Mouse (Mus musculus) neural tube, embryonic 11.5 days (tissue): ENCODE results near the gene Gadl1. TPM values are rescaled to one million over a fixed set of nuclear protein-coding genes. Genes with fewer than 3 reads are reported as not detected.

Experiments
- ATAC-seq: fragments of 200-750 bp; cut with Nextera tagmentation; 2 replicates; pipeline ENCODE4 v1.8.0; 2017; ENCODE audit warnings: moderate number of reproducible peaks, mild to moderate bottlenecking, moderate TSS enrichment, moderate library complexity; ENCODE audit not compliant: insufficient read depth, low FRiP score, low TSS enrichment
- DNase-seq: peaks from one replicate; pipeline ENCODE4 v3.0.0-alpha.2; 2015; ENCODE audit warnings: low spot score
- H3K27ac ChIP-seq: fragments of 300-500 bp; sonication (generic); 2 replicates; pipeline ENCODE4 v1.5.1; 2014; ENCODE audit warnings: low read depth, mild to moderate bottlenecking, low read length
- H3K27me3 ChIP-seq: fragments of 300-500 bp; sonication (generic); 2 replicates; pipeline ENCODE4 v1.6.1; 2014; ENCODE audit warnings: mild to moderate bottlenecking, low read length, mixed read lengths; ENCODE audit not compliant: control insufficient read depth, insufficient read depth
- H3K36me3 ChIP-seq: fragments of 300-500 bp; sonication (generic); 2 replicates; pipeline ENCODE4 v1.6.1; 2014; ENCODE audit warnings: mild to moderate bottlenecking, low read length, moderate library complexity, mixed read lengths; ENCODE audit not compliant: control insufficient read depth, insufficient read depth
- H3K4me1 ChIP-seq: fragments of 300-500 bp; sonication (generic); 2 replicates; pipeline ENCODE4 v1.6.1; 2014; ENCODE audit warnings: low read length, mixed read lengths; ENCODE audit not compliant: control insufficient read depth, insufficient read depth
- H3K4me2 ChIP-seq: fragments of 300-500 bp; sonication (generic); 2 replicates; pipeline ENCODE4 v1.6.1; 2014; ENCODE audit warnings: low read depth, mild to moderate bottlenecking, moderate library complexity
- H3K4me3 ChIP-seq: fragments of 300-500 bp; sonication (generic); 2 replicates; pipeline ENCODE4 v1.5.1; 2014; ENCODE audit warnings: low read depth, low read length
- H3K9ac ChIP-seq: fragments of 300-500 bp; sonication (generic); 2 replicates; pipeline ENCODE4 v1.6.1; 2014; ENCODE audit warnings: mild to moderate bottlenecking, low read length
- H3K9me3 ChIP-seq: fragments of 300-500 bp; sonication (generic); 2 replicates; pipeline ENCODE4 v1.6.1; 2016; ENCODE audit warnings: low read length; ENCODE audit not compliant: control insufficient read depth
- WGBS: fragments of 180-500 bp; shearing (Covaris S2); extraction: QIAGEN DNeasy Blood & Tissue Kit; methylation state at CpG from one replicate; pipeline ENCODE4 v1.1.7; 2014; 5-methylcytosine and 5-hydroxymethylcytosine counted together
- polyA plus RNA-seq: library from polyadenylated mRNA; unstranded; fragments of >200 nt; fragmentation: Nextera tagmentation; extraction: Ambion mirVana; gene quantifications from 2 replicates; pipeline ENCODE4 v1.2.1, GENCODE M21; 2014

The Gadl1 gene
- polyA plus RNA-seq, 1 experiment from 2014 or later = 0.32 TPM

- WGBS = 88% methylated on average over 2 of the region's 2 CpGs
- DNase-seq = no peak
Measured at GRCm38 (mm10) chr9:116077419-116077818, 168.2 kb downstream of the Gadl1 start.

DNA sequence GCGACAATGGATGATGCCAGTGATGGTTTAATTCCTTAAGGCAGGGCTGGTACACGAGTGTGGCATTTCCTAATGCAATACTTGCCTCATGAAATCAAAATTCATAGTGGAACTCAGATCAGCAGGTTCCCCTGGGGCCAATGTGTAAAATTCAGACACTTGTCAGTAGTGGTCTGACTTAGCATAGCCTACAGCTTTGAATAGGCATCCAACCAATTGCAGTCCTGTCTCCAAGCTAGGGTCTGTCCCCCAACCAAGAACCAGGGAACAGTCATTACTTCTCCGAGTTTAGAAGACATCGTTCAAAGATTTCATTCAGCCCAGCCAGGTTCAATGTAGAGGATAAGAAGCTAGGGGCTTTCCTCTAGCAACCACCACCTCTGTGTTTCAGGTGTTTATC lies 172.5 kb downstream of the Gadl1 start:
- no peak for DNase-seq
- H3K9ac ChIP-seq = no peak overlapping the region
- WGBS = 86% methylated on average over 4 of the region's 4 CpGs
- no peak overlapping the region for H3K4me3 ChIP-seq
- no peaks in the 10 kb centered on the region for H3K36me3 ChIP-seq
- no peak overlapping the region for H3K27ac ChIP-seq
- H3K4me1 ChIP-seq = no peaks in the 10 kb centered on the region
- no peaks in the 10 kb centered on the region for H3K9me3 ChIP-seq
- no peaks in the 10 kb centered on the region for H3K27me3 ChIP-seq
- no peak overlapping the region for H3K4me2 ChIP-seq
- no peak for ATAC-seq

More at GRCm38 (mm10) chr9:116077419-116077818, 168.2 kb downstream of the Gadl1 start:
- H3K27ac ChIP-seq = no peak overlapping the region
- ATAC-seq = no peak
- no peaks in the 10 kb centered on the region for H3K4me1 ChIP-seq
- H3K27me3 ChIP-seq = no peaks in the 10 kb centered on the region
- no peaks in the 10 kb centered on the region for H3K36me3 ChIP-seq
- H3K9me3 ChIP-seq = no peaks in the 10 kb centered on the region
- no peak overlapping the region for H3K4me3 ChIP-seq
- H3K4me2 ChIP-seq = no peak overlapping the region
- no peak overlapping the region for H3K9ac ChIP-seq

- Histone ChIP-seq H3K9ac (no peak overlapping the region), H3K36me3 (no peaks in the 10 kb centered on the region), H3K4me3 (no peak overlapping the region), H3K27me3 (no peaks in the 10 kb centered on the region), H3K27ac (no peak overlapping the region), H3K4me1 (no peaks in the 10 kb centered on the region), H3K4me2 (no peak overlapping the region), H3K9me3 (no peaks in the 10 kb centered on the region)
- 93% methylated on average over 5 of the region's 5 CpGs for WGBS
- no peak for ATAC-seq
- DNase-seq = no peak
Measured at GRCm38 (mm10) chr9:116083300-116083699, 174.0 kb downstream of the Gadl1 start.

DNA sequence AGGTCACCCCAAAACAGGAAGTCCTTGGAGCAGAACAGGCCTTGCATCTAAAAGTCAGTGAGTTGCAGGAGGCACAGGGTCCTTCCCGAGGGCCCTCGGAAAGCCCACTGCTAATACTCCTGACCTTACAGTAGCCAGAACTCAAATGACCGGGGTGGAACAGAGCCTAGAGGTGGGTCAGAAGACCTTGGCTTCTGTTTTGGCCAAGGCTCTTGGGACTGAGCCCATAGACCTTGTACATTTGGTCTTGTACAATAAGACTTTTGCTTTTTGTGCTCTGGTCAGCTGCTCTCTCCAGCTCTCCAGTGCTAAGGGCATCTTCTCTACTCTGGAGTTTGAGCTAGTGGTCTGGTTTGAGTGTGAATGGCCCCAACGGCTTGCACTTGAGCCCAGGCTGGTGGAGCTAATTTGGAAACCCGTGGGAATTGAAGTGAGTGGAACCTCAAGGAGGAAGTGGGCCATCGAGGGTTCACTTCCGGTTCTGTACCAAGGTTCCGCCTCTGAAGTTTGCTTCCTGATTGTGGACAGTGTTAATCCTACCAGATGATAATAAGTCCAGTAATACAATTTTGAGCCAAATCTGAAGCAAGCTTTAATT lies 174.6 kb downstream of the Gadl1 start:
- H3K9me3 ChIP-seq = no peaks in the 10 kb centered on the region
- no peak overlapping the region for H3K4me2 ChIP-seq
- H3K9ac ChIP-seq = no peak overlapping the region
- H3K4me3 ChIP-seq = no peak overlapping the region
- no peaks in the 10 kb centered on the region for H3K36me3 ChIP-seq
- WGBS = 90% methylated on average over 8 of the region's 8 CpGs
- H3K27me3 ChIP-seq = no peaks in the 10 kb centered on the region
- H3K4me1 ChIP-seq = no peaks in the 10 kb centered on the region
- ATAC-seq (no peak), DNase-seq (no peak)
- H3K27ac ChIP-seq = no peak overlapping the region

GRCm38 (mm10) chr9:116084324-116084931 lies 175.2 kb downstream of the Gadl1 start:
- Histone ChIP-seq H3K27ac (no peak overlapping the region), H3K9me3 (no peaks in the 10 kb centered on the region), H3K4me3 (no peak overlapping the region), H3K4me1 (no peaks in the 10 kb centered on the region), H3K9ac (no peak overlapping the region), H3K4me2 (no peak overlapping the region), H3K36me3 (no peaks in the 10 kb centered on the region), H3K27me3 (no peaks in the 10 kb centered on the region)
- DNase-seq (no peak), ATAC-seq (no peak)
- WGBS = 92% methylated on average over 12 of the region's 12 CpGs

DNA sequence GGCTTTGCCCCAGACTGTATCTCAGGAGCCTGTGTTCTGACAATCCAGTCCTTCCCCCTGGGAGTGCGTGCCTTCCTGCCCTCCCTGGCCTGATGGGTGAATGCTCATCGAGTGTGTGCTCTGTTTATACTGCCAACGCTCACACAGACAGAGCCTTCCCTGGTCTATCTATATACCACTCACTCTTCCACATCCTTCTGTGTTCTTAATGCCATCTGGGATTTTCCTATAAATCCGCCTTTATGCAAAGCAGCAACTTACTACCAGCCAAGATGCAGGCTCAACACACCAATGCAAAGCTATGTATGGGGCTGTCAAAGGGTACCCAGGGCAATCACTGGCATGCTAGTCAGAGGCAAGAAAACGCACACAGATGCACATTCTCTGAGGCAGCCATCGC lies 176.7 kb downstream of the Gadl1 start:
- Histone ChIP-seq H3K4me3 (no peak overlapping the region), H3K27me3 (no peaks in the 10 kb centered on the region), H3K36me3 (no peaks in the 10 kb centered on the region), H3K27ac (no peak overlapping the region), H3K9me3 (no peaks in the 10 kb centered on the region), H3K4me2 (no peak overlapping the region), H3K4me1 (no peaks in the 10 kb centered on the region), H3K9ac (no peak overlapping the region)
- 89% methylated on average over 6 of the region's 6 CpGs for WGBS
- ATAC-seq (no peak), DNase-seq (no peak)

GRCm38 (mm10) chr9:116087263-116087662 lies 178.0 kb downstream of the Gadl1 start:
- Histone ChIP-seq H3K27me3 (no peaks in the 10 kb centered on the region), H3K4me2 (no peak overlapping the region), H3K4me1 (no peaks in the 10 kb centered on the region), H3K27ac (no peak overlapping the region), H3K4me3 (no peak overlapping the region), H3K36me3 (no peaks in the 10 kb centered on the region), H3K9me3 (no peaks in the 10 kb centered on the region), H3K9ac (no peak overlapping the region)
- no peak for ATAC-seq
- WGBS = 91% methylated on average over 5 of the region's 5 CpGs
- DNase-seq = no peak

DNA sequence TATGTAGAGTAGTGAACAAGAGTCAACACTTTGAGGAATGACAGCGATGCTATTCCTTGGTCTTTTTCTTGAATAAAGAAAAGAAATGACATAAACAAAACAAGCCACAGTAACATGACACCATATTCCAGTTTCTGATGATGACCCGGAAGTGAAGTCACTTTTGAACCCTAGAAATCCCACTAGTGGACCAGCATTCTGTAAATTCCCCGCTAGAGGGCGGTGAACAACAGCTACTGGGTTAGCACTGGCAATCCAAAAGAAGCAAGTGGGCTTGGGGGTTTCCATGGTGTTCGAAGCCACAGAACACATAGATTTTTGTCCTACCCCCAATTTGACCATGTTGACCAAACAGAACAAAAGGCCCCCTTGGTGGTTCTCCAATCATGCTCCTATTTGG lies 178.6 kb downstream of the Gadl1 start:
- Histone ChIP-seq H3K4me3 (no peak overlapping the region), H3K36me3 (no peaks in the 10 kb centered on the region), H3K4me1 (no peaks in the 10 kb centered on the region), H3K9ac (no peak overlapping the region), H3K27ac (no peak overlapping the region), H3K9me3 (no peaks in the 10 kb centered on the region), H3K27me3 (no peaks in the 10 kb centered on the region), H3K4me2 (no peak overlapping the region)
- 41% methylated on average over 5 of the region's 5 CpGs for WGBS
- peak; percentile 72 for DNase-seq
- ATAC-seq = no peak

GRCm38 (mm10) chr9:116088912-116089311 lies 179.7 kb downstream of the Gadl1 start:
- H3K27me3 ChIP-seq = no peaks in the 10 kb centered on the region
- 92% methylated on average over 9 of the region's 9 CpGs for WGBS
- H3K4me3 ChIP-seq = no peak overlapping the region
- no peak for ATAC-seq
- DNase-seq = no peak
- H3K9ac ChIP-seq = no peak overlapping the region
- H3K4me1 ChIP-seq = no peaks in the 10 kb centered on the region
- no peak overlapping the region for H3K4me2 ChIP-seq
- no peaks in the 10 kb centered on the region for H3K9me3 ChIP-seq
- no peak overlapping the region for H3K27ac ChIP-seq
- H3K36me3 ChIP-seq = no peaks in the 10 kb centered on the region
